Mouse (Mus musculus): Measurements from ENCODE around the gene Gosr2.

The Gosr2 gene

GRCm38 (mm10) chr11:103645731-103646130, 52.0 kb downstream of the Gosr2 start:
- no peak for DNase-seq

- DNase-seq, result no peak
Measured at GRCm38 (mm10) chr11:103643211-103643610, 54.5 kb downstream of the Gosr2 start.

- peak; percentile 66 for DNase-seq
Measured at GRCm38 (mm10) chr11:103639407-103639946, 58.2 kb downstream of the Gosr2 start.

- DNase-seq, result no peak
Measured at GRCm38 (mm10) chr11:103638790-103639189, 58.9 kb downstream of the Gosr2 start, which contains the start of gene Lyzl6. TSS of gene Lyzl6 (minus strand) at chr11:103638890.

- no peak for DNase-seq
Measured at GRCm38 (mm10) chr11:103636261-103636660, 61.4 kb downstream of the Gosr2 start.

- DNase-seq, result no peak
Measured at GRCm38 (mm10) chr11:103635481-103635880, 62.2 kb downstream of the Gosr2 start.

- no peak for DNase-seq
Measured at GRCm38 (mm10) chr11:103634806-103635205, 62.9 kb downstream of the Gosr2 start.

GRCm38 (mm10) chr11:103627453-103627852, 70.2 kb downstream of the Gosr2 start:
- no peak for DNase-seq

Measured in lung, postnatal 14 days (tissue).